Mouse (Mus musculus): ENCODE results near the gene Abca12. TPM values are rescaled to one million over a fixed set of nuclear protein-coding genes. Genes with fewer than 3 reads are reported as not detected.

Abca12 gene
- total and polyA plus RNA-seq, 3 experiments, result 0.33 TPM; not detected in 2

DNA sequence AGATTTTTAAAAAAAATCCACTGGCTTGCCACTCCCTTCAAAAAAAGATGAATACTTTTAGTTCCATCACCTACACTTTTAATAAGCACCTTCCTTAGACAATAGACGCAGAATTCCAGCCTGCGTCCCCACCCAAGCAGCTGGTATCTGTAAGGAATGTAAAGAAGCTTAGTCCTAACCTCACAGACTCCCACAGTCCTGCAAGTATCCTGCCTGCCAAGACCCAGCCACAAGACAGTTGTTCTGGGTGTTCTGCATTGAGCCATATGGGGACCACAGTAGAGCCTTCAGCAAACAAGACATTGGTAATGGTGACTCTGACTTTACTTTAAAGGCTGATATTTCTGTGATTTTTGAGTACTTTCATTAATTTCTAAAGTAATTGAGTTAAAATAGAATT lies 22.2 kb downstream of the Abca12 start:
- Histone ChIP-seq H3K9me3 (replicated peaks) (no peaks in the 10 kb centered on the region), H3K27me3 (ENCODE audit: insufficient read depth, low read length) (no peaks in the 10 kb centered on the region; the same call in 1 of the 2 replicates), H3K36me3 (replicated peaks) (no peaks in the 10 kb centered on the region), H3K4me3 (ENCODE audit: low read depth, low read length) (no peak overlapping the region), H3K4me1 (ENCODE audit: insufficient read depth, low read depth, low read length) (peaks cover 3% of the 10 kb centered on the region; the same call in 1 of the 2 replicates)
- no peak for DNase-seq (ENCODE audit: low spot score)
- TF ChIP-seq TAL1 (conservative IDR thresholded peaks at IDR 0.05; ENCODE audit: low read depth, low read length), result no peak
- no peak for TF ChIP-seq GATA1 (IDR thresholded peaks at IDR 0.05; ENCODE audit: borderline replicate concordance, low read length)
- no peak for TF ChIP-seq GATA2 (IDR thresholded peaks at IDR 0.05; ENCODE audit: borderline replicate concordance, low read depth, low read length)
- TF ChIP-seq CTCF (IDR thresholded peaks at IDR 0.05; ENCODE audit: low read depth, low read length), result no peak
- TF ChIP-seq POLR2AphosphoS5 (IDR thresholded peaks at IDR 0.05; ENCODE audit: insufficient replicate concordance, low read depth, low read length), result no peak
- no peak for ATAC-seq (ENCODE audit: extremely low read depth, insufficient number of reproducible peaks, low FRiP score, poor library complexity, severe bottlenecking)

DNA sequence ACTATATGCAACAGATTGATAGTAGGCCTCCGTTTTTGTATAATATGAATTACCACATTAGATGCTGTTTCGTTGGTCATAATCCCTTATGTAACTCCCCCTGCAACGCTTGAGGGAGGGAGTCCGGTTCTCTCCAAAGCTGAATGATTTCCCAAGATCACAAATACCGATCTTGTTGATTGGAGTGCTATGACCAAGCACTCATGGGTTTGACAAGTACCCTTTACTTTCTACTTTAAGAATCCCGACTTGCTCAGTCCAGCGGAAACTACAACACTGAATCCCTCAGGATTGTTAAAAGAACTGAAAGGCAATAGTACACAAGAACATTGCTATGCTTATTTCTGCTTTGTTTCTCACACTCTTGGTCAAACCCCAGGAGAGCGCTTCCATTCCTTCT lies 28.1 kb downstream of the Abca12 start:
- Histone ChIP-seq H3K4me1 (ENCODE audit: insufficient read depth, low read depth, low read length) (no peaks in the 10 kb centered on the region), H3K4me3 (ENCODE audit: low read depth, low read length) (no peak overlapping the region), H3K36me3 (replicated peaks) (no peaks in the 10 kb centered on the region), H3K27me3 (ENCODE audit: insufficient read depth, low read length) (no peaks in the 10 kb centered on the region), H3K9me3 (replicated peaks) (no peaks in the 10 kb centered on the region)
- DNase-seq (ENCODE audit: low spot score), result no peak
- no peak for ATAC-seq (ENCODE audit: extremely low read depth, insufficient number of reproducible peaks, low FRiP score, poor library complexity, severe bottlenecking)
- TF ChIP-seq TAL1 (conservative IDR thresholded peaks at IDR 0.05; ENCODE audit: low read depth, low read length) (no peak), GATA2 (IDR thresholded peaks at IDR 0.05; ENCODE audit: borderline replicate concordance, low read depth, low read length) (no peak), CTCF (IDR thresholded peaks at IDR 0.05; ENCODE audit: low read depth, low read length) (no peak), GATA1 (IDR thresholded peaks at IDR 0.05; ENCODE audit: borderline replicate concordance, low read length) (no peak), POLR2AphosphoS5 (IDR thresholded peaks at IDR 0.05; ENCODE audit: insufficient replicate concordance, low read depth, low read length) (no peak)

DNA sequence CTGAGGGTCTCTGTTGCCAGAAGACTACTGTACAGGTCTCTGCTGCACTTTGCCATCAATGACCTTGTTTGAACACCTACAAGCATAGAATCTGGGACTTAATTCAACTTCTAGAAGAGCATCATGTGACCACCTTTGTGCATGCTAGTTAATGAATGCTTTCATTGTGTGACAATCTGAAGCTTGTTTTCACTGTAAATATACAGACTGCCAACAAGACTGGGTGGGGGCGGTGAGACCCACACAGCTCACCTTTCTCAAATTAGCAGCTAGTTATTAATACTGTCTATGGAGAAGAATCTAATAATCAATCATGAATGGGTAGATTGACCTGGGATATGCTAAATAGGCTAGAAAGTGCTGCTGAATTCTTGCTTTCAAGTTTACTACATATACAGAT lies 30.6 kb downstream of the Abca12 start:
- no peaks in the 10 kb centered on the region for H3K9me3 ChIP-seq (replicated peaks)
- no peaks in the 10 kb centered on the region for H3K36me3 ChIP-seq (replicated peaks)
- ATAC-seq (ENCODE audit: extremely low read depth, insufficient number of reproducible peaks, low FRiP score, poor library complexity, severe bottlenecking), result no peak
- TF ChIP-seq TAL1 (conservative IDR thresholded peaks at IDR 0.05; ENCODE audit: low read depth, low read length) (no peak), GATA1 (IDR thresholded peaks at IDR 0.05; ENCODE audit: borderline replicate concordance, low read length) (no peak), CTCF (IDR thresholded peaks at IDR 0.05; ENCODE audit: low read depth, low read length) (no peak), POLR2AphosphoS5 (IDR thresholded peaks at IDR 0.05; ENCODE audit: insufficient replicate concordance, low read depth, low read length) (no peak), GATA2 (IDR thresholded peaks at IDR 0.05; ENCODE audit: borderline replicate concordance, low read depth, low read length) (no peak)
- no peaks in the 10 kb centered on the region for H3K27me3 ChIP-seq (ENCODE audit: insufficient read depth, low read length)
- DNase-seq (ENCODE audit: low spot score), result no peak
- no peaks in the 10 kb centered on the region for H3K4me1 ChIP-seq (ENCODE audit: insufficient read depth, low read depth, low read length)
- H3K4me3 ChIP-seq (ENCODE audit: low read depth, low read length), result no peak overlapping the region

DNA sequence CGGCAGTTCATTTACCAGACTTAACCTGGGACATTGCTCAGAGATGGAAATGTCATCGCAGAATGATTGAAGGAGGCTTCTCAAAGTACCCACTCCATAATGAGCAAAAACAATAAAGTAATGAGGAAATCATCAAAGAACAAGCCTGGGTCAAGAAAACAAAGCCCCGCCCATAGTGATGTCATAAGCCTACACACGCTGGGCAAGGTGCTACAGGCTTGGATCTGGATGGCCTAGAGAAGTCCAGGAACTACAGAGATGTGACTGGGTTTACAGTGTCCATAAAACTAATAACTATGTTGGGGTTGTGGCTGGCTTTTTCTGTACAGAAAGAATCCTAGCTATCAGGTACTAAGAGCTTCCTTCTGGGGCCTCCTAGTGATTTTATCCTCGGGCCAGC lies 41.6 kb downstream of the Abca12 start:
- Histone ChIP-seq H3K27me3 (ENCODE audit: insufficient read depth, low read length) (no peaks in the 10 kb centered on the region; the same call in 1 of the 2 replicates), H3K4me3 (ENCODE audit: low read depth, low read length) (no peak overlapping the region), H3K9me3 (replicated peaks) (no peaks in the 10 kb centered on the region), H3K4me1 (ENCODE audit: insufficient read depth, low read depth, low read length) (no peaks in the 10 kb centered on the region), H3K36me3 (replicated peaks) (no peaks in the 10 kb centered on the region)
- ATAC-seq (ENCODE audit: extremely low read depth, insufficient number of reproducible peaks, low FRiP score, poor library complexity, severe bottlenecking) (no peak), DNase-seq (ENCODE audit: low spot score) (no peak)
- no peak for TF ChIP-seq CTCF (IDR thresholded peaks at IDR 0.05; ENCODE audit: low read depth, low read length)
- no peak for TF ChIP-seq GATA1 (IDR thresholded peaks at IDR 0.05; ENCODE audit: borderline replicate concordance, low read length)
- no peak for TF ChIP-seq GATA2 (IDR thresholded peaks at IDR 0.05; ENCODE audit: borderline replicate concordance, low read depth, low read length)
- TF ChIP-seq TAL1 (conservative IDR thresholded peaks at IDR 0.05; ENCODE audit: low read depth, low read length), result no peak
- no peak for TF ChIP-seq POLR2AphosphoS5 (IDR thresholded peaks at IDR 0.05; ENCODE audit: insufficient replicate concordance, low read depth, low read length)

DNA sequence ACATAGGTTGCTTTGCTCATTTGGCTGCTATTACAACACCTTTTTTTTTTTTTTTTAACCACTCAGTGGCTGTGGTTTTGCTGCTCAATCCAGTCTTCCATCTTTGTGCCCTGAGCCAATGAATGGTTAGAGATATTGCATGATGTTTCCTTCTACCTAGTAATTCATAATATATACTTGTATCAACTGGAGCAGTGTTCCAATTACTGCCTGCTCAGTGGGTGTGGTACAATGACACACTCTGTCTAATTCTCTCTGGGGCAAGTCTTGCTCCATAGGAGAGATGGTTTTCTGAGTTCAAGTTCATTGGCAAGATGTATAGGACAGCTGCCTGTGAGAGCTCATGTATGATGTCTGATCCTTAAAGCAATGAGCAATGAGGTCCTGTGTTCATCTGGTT lies 44.4 kb downstream of the Abca12 start:
- TF ChIP-seq GATA2 (IDR thresholded peaks at IDR 0.05; ENCODE audit: borderline replicate concordance, low read depth, low read length), result no peak
- TF ChIP-seq CTCF (IDR thresholded peaks at IDR 0.05; ENCODE audit: low read depth, low read length), result no peak
- TF ChIP-seq GATA1 (IDR thresholded peaks at IDR 0.05; ENCODE audit: borderline replicate concordance, low read length), result no peak
- no peak for TF ChIP-seq TAL1 (conservative IDR thresholded peaks at IDR 0.05; ENCODE audit: low read depth, low read length)
- no peak for TF ChIP-seq POLR2AphosphoS5 (IDR thresholded peaks at IDR 0.05; ENCODE audit: insufficient replicate concordance, low read depth, low read length)
- Histone ChIP-seq H3K9me3 (replicated peaks) (no peaks in the 10 kb centered on the region), H3K36me3 (replicated peaks) (no peaks in the 10 kb centered on the region), H3K4me1 (ENCODE audit: insufficient read depth, low read depth, low read length) (no peaks in the 10 kb centered on the region), H3K27me3 (ENCODE audit: insufficient read depth, low read length) (no peaks in the 10 kb centered on the region; the same call in 1 of the 2 replicates), H3K4me3 (ENCODE audit: low read depth, low read length) (no peak overlapping the region)
- DNase-seq (ENCODE audit: low spot score) (no peak), ATAC-seq (ENCODE audit: extremely low read depth, insufficient number of reproducible peaks, low FRiP score, poor library complexity, severe bottlenecking) (no peak)

DNA sequence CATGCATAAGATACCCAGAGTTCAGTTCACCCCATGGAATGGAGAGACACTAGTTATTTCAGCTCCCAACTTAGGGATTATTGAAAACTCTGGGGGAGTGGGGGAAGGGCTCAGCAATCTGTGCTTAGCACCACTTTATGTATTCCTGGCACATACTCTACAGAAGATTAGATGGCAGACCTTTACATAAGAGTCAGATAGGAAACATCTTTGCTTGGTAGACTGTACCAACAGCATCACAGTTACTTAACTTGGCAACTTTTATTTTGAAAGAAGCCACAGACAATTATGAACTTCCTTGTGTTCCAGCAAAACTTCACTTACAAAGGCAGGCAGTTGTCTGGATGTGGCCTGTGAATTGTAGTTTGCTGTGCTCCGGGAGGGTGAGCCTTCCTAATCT lies 46.9 kb downstream of the Abca12 start:
- DNase-seq (ENCODE audit: low spot score), result no peak
- no peaks in the 10 kb centered on the region for H3K4me1 ChIP-seq (ENCODE audit: insufficient read depth, low read depth, low read length)
- H3K9me3 ChIP-seq (replicated peaks), result no peaks in the 10 kb centered on the region
- no peaks in the 10 kb centered on the region for H3K27me3 ChIP-seq (ENCODE audit: insufficient read depth, low read length)
- H3K36me3 ChIP-seq (replicated peaks), result no peaks in the 10 kb centered on the region
- ATAC-seq (ENCODE audit: extremely low read depth, insufficient number of reproducible peaks, low FRiP score, poor library complexity, severe bottlenecking), result no peak
- no peak for TF ChIP-seq POLR2AphosphoS5 (IDR thresholded peaks at IDR 0.05; ENCODE audit: insufficient replicate concordance, low read depth, low read length)
- no peak for TF ChIP-seq GATA2 (IDR thresholded peaks at IDR 0.05; ENCODE audit: borderline replicate concordance, low read depth, low read length)
- TF ChIP-seq CTCF (IDR thresholded peaks at IDR 0.05; ENCODE audit: low read depth, low read length), result no peak
- no peak for TF ChIP-seq TAL1 (conservative IDR thresholded peaks at IDR 0.05; ENCODE audit: low read depth, low read length)
- TF ChIP-seq GATA1 (IDR thresholded peaks at IDR 0.05; ENCODE audit: borderline replicate concordance, low read length), result no peak
- H3K4me3 ChIP-seq (ENCODE audit: low read depth, low read length), result no peak overlapping the region
